Mouse (Mus musculus): ENCODE data around the gene Map3k5.

GRCm38 (mm10) chr10:20149835-20150355 is 215.6 kb downstream of the Map3k5 start:
- no peak for TF ChIP-seq CTCF (IDR thresholded peaks at IDR 0.05; ENCODE audit: extremely low read depth, insufficient read length, insufficient replicate concordance, low read depth, low read length)
- no peak for TF ChIP-seq POLR2A (IDR thresholded peaks at IDR 0.05; ENCODE audit: low read depth, low read length)
